Comparison of ENCODE assay signal across 34 mouse cellular contexts in the genomic region with DNA sequence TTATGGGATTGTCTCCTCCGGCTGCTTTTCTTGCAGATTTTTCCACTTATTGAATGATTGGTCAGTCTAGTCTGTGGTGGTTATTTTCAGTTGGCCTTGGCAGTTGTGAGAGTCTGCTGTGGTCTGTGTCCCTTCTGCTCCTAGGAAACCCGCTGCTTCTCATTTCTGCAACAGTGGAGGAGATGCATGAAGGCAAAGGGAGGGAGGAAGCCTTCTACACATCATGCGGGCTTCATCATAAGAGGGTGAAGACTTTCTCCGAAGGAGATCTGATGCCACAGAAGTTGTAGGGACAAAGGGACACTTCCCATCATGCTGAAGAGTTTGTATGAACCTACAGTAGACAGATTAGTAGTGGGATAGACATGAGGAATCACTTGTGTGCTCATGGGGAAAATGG. TPM values are rescaled to one million over a fixed set of nuclear protein-coding genes. Genes with fewer than 3 reads are reported as not detected.
"Had no signal": no experiment of that assay in that cellular context is flagged by ENCODE, and none has a peak within 500 bp of the region (broad histone marks: within the 10 kb centered on the region; RNA-seq: fewer than 3 reads in every experiment).

No protein-coding gene starts in this region.

- H3K27ac ChIP-seq: heart, embryonic 13.5 days; heart, embryonic 15.5 days; hindbrain, embryonic 10.5 days; hindbrain, embryonic 12.5 days; hindbrain, embryonic 13.5 days; hindbrain, embryonic 14.5 days; hindbrain, embryonic 15.5 days; hindbrain, postnatal 0 days; intestine, embryonic 15.5 days; kidney, embryonic 15.5 days; kidney, postnatal 0 days; layer of hippocampus, adult 2 months; left cerebral cortex, adult 2 months had no signal

- H3K27me3 ChIP-seq: heart, embryonic 13.5 days; heart, embryonic 15.5 days; hindbrain, embryonic 12.5 days; hindbrain, embryonic 13.5 days; hindbrain, embryonic 15.5 days; intestine, embryonic 15.5 days; kidney, embryonic 15.5 days had no signal

- H3K4me1 ChIP-seq: hindbrain, embryonic 10.5 days; hindbrain, embryonic 12.5 days; hindbrain, embryonic 13.5 days; hindbrain, embryonic 15.5 days had no signal

- H3K4me3 ChIP-seq: heart, embryonic 13.5 days; heart, embryonic 15.5 days; hindbrain, embryonic 10.5 days; hindbrain, embryonic 12.5 days; hindbrain, embryonic 13.5 days; hindbrain, embryonic 15.5 days; intestine, embryonic 15.5 days; kidney, embryonic 15.5 days; layer of hippocampus, adult 2 months; left cerebral cortex, adult 2 months had no signal

- H3K9me3 ChIP-seq: heart, embryonic 13.5 days; heart, embryonic 15.5 days; hindbrain, embryonic 10.5 days; hindbrain, embryonic 12.5 days; hindbrain, embryonic 13.5 days; hindbrain, embryonic 15.5 days; intestine, embryonic 15.5 days; kidney, embryonic 15.5 days had no signal

- DNase-seq: heart, postnatal 10 days; heart, postnatal 14 days; heart, postnatal 36 days; heart, postnatal 4 days; kidney, adult 11 months; kidney, adult 18-20 months; kidney, adult 2 months; kidney, adult 8-10 months; kidney, adult 9 months; kidney, postnatal 10 days; kidney, postnatal 14 days; kidney, postnatal 25 days; kidney, postnatal 36 days; kidney, postnatal 4 days; layer of hippocampus, adult 9-11 months; layer of hippocampus, postnatal 36 days had no signal

- H3K36me3 ChIP-seq: heart, embryonic 13.5 days; heart, embryonic 15.5 days; hindbrain, embryonic 10.5 days; hindbrain, embryonic 12.5 days; hindbrain, embryonic 13.5 days; hindbrain, embryonic 15.5 days; intestine, embryonic 15.5 days; kidney, embryonic 15.5 days had no signal

- H3K4me2 ChIP-seq: heart, embryonic 13.5 days; heart, embryonic 15.5 days; hindbrain, embryonic 12.5 days; hindbrain, embryonic 13.5 days; hindbrain, embryonic 14.5 days; hindbrain, embryonic 15.5 days; intestine, embryonic 15.5 days; kidney, embryonic 15.5 days had no signal

- H3K9ac ChIP-seq: heart, embryonic 13.5 days; heart, embryonic 15.5 days; hindbrain, embryonic 12.5 days; hindbrain, embryonic 13.5 days; hindbrain, embryonic 14.5 days; hindbrain, embryonic 15.5 days; intestine, embryonic 15.5 days; kidney, embryonic 15.5 days had no signal

- ATAC-seq: hindbrain, embryonic 16.5 days; hindbrain, postnatal 0 days; inflammation-experienced regulatory T-cells, adult 6 months; intestine, embryonic 15.5 days; intestine, embryonic 16.5 days; intestine, postnatal 0 days had no signal

RNA-seq across cellular contexts. Expression of a gene that starts 16.2 kb away (rescaled TPM):
- total RNA-seq: hematopoietic stem cell, adult 5-6 weeks had no signal
- polyA plus RNA-seq: inflammation-experienced regulatory T-cells, adult 6 months had no signal
